Mouse (Mus musculus) liver, adult 2 months (tissue): ENCODE data around the gene Bhlhe40. TPM values are rescaled to one million over a fixed set of nuclear protein-coding genes. Genes with fewer than 3 reads are reported as not detected.

Experiments
- DNase-seq: peaks from one replicate; pipeline ENCODE4 v3.0.0-alpha.2; 2011; ENCODE audit warnings: low read depth, low spot score; ENCODE audit errors: extremely low read depth
- H3K27ac ChIP-seq: fragments of 200-500 bp; replicated peaks from 2 replicates; pipeline ENCODE4 v1.5.1; 2012; ENCODE audit warnings: low read depth, mild to moderate bottlenecking, control low read depth, inconsistent platforms, low read length; ENCODE audit not compliant: insufficient read depth
- H3K27me3 ChIP-seq: fragments of 200-500 bp; 2 replicates; pipeline ENCODE4 v1.6.1; 2012; ENCODE audit warnings: mild to moderate bottlenecking, moderate library complexity, low read length, inconsistent platforms; ENCODE audit not compliant: control insufficient read depth, insufficient read depth
- H3K36me3 ChIP-seq: fragments of 200-500 bp; 2 replicates; pipeline ENCODE4 v1.6.1; 2012; ENCODE audit warnings: low read length, inconsistent platforms; ENCODE audit not compliant: control insufficient read depth, insufficient read depth
- H3K4me1 ChIP-seq: fragments of 200-500 bp; 2 replicates; pipeline ENCODE4 v1.6.1; 2011; ENCODE audit warnings: low read length; ENCODE audit not compliant: control insufficient read depth, insufficient read depth
- H3K4me3 ChIP-seq: fragments of 200-500 bp; 2 replicates; pipeline ENCODE4 v1.5.1; 2011; ENCODE audit warnings: low read depth, mild to moderate bottlenecking, control low read depth, low read length, moderate library complexity; ENCODE audit not compliant: insufficient read depth
- H3K79me2 ChIP-seq: fragments of 200-500 bp; 2 replicates; pipeline ENCODE4 v1.6.1; 2012; ENCODE audit warnings: inconsistent platforms, mild to moderate bottlenecking, low read length, moderate library complexity; ENCODE audit not compliant: control insufficient read depth, insufficient read depth
- H3K9ac ChIP-seq: fragments of 200-500 bp; 2 replicates; pipeline ENCODE4 v1.6.1; 2012; ENCODE audit warnings: low read depth, mild to moderate bottlenecking, control low read depth, inconsistent platforms, low read length
- CTCF ChIP-seq: fragments of 200-500 bp; IDR thresholded peaks from 2 replicates; pipeline ENCODE4 v1.5.1; 2011; ENCODE audit warnings: low read depth, low read length, control low read depth
- POLR2A ChIP-seq: fragments of 200-500 bp; IDR thresholded peaks from 2 replicates; pipeline ENCODE4 v1.6.1; 2011; ENCODE audit warnings: low read length, control low read depth; ENCODE audit not compliant: insufficient read depth; ENCODE audit errors: extremely low read depth
- WGBS: fragments of 180-500 bp; shearing (Covaris S2); methylation state at CpG from one replicate; pipeline ENCODE4 v1.1.7; 2018; 5-methylcytosine and 5-hydroxymethylcytosine counted together
- polyA plus RNA-seq: library from polyadenylated mRNA; depleted of rRNA; stranded (reverse); fragments of >200 nt; gene quantifications from 2 replicates; pipeline ENCODE4 v1.2.3, GENCODE M21; 2012
- total RNA-seq: library from RNA; depleted of rRNA; stranded (reverse); fragments of >200 nt; gene quantifications from 2 replicates; pipeline ENCODE4 v1.2.3, GENCODE M21; 2014

The Bhlhe40 gene
- total and polyA plus RNA-seq, 2 experiments = 17.4 to 33.0 TPM

GRCm38 (mm10) chr6:108688344-108688743 is 27.9 kb downstream of the Bhlhe40 start:
- Histone ChIP-seq H3K36me3 (no peaks in the 10 kb centered on the region), H3K79me2 (no peaks in the 10 kb centered on the region), H3K4me1 (no peaks in the 10 kb centered on the region), H3K9ac (no peak overlapping the region), H3K27ac (no peak overlapping the region), H3K4me3 (no peak overlapping the region), H3K27me3 (no peaks in the 10 kb centered on the region)
- 84% methylated on average over 5 of the region's 5 CpGs for WGBS
- TF ChIP-seq POLR2A (no peak), CTCF (no peak)
- DNase-seq = no peak

GRCm38 (mm10) chr6:108692986-108693385 is 32.6 kb downstream of the Bhlhe40 start:
- no peak for TF ChIP-seq POLR2A
- TF ChIP-seq CTCF = no peak
- no peak for DNase-seq
- 83% methylated on average over 3 of the region's 3 CpGs for WGBS
- Histone ChIP-seq H3K4me3 (no peak overlapping the region), H3K27ac (no peak overlapping the region), H3K4me1 (no peaks in the 10 kb centered on the region), H3K9ac (no peak overlapping the region), H3K79me2 (no peaks in the 10 kb centered on the region), H3K36me3 (no peaks in the 10 kb centered on the region), H3K27me3 (no peaks in the 10 kb centered on the region)

GRCm38 (mm10) chr6:108694965-108695724 is 34.7 kb downstream of the Bhlhe40 start:
- WGBS = 94% methylated on average over 8 of the region's 8 CpGs
- Histone ChIP-seq H3K4me3 (no peak overlapping the region), H3K4me1 (no peaks in the 10 kb centered on the region), H3K27me3 (no peaks in the 10 kb centered on the region), H3K79me2 (no peaks in the 10 kb centered on the region), H3K36me3 (no peaks in the 10 kb centered on the region), H3K27ac (no peak overlapping the region), H3K9ac (no peak overlapping the region)
- TF ChIP-seq CTCF (no peak), POLR2A (no peak)
- DNase-seq = no peak

GRCm38 (mm10) chr6:108695844-108696821 is 35.7 kb downstream of the Bhlhe40 start:
- no peak for TF ChIP-seq POLR2A
- TF ChIP-seq CTCF = no peak
- H3K36me3 ChIP-seq = no peaks in the 10 kb centered on the region
- DNase-seq = no peak
- H3K9ac ChIP-seq = no peak overlapping the region
- H3K79me2 ChIP-seq = no peaks in the 10 kb centered on the region
- H3K4me1 ChIP-seq = no peaks in the 10 kb centered on the region
- 84% methylated on average over 11 of the region's 11 CpGs for WGBS
- no peak overlapping the region for H3K4me3 ChIP-seq
- H3K27ac ChIP-seq = no peak overlapping the region
- no peaks in the 10 kb centered on the region for H3K27me3 ChIP-seq

GRCm38 (mm10) chr6:108696822-108697202 is 36.4 kb downstream of the Bhlhe40 start:
- H3K4me1 ChIP-seq = no peaks in the 10 kb centered on the region
- TF ChIP-seq CTCF (no peak), POLR2A (no peak)
- no peak overlapping the region for H3K4me3 ChIP-seq
- no peaks in the 10 kb centered on the region for H3K36me3 ChIP-seq
- H3K79me2 ChIP-seq = no peaks in the 10 kb centered on the region
- no peaks in the 10 kb centered on the region for H3K27me3 ChIP-seq
- H3K9ac ChIP-seq = no peak overlapping the region
- WGBS = 96% methylated on average over 3 of the region's 3 CpGs
- no peak for DNase-seq
- no peak overlapping the region for H3K27ac ChIP-seq
